Mouse (Mus musculus) liver, adult (tissue): Measurements from ENCODE around the gene Neurl4.

ENCODE experiments used
- GATA4 ChIP-seq: IDR thresholded peaks from 2 replicates; pipeline ENCODE4 v1.6.1; 2014; ENCODE audit warnings: mild to moderate bottlenecking, low read length; ENCODE audit not compliant: insufficient replicate concordance

Neurl4 gene

DNA sequence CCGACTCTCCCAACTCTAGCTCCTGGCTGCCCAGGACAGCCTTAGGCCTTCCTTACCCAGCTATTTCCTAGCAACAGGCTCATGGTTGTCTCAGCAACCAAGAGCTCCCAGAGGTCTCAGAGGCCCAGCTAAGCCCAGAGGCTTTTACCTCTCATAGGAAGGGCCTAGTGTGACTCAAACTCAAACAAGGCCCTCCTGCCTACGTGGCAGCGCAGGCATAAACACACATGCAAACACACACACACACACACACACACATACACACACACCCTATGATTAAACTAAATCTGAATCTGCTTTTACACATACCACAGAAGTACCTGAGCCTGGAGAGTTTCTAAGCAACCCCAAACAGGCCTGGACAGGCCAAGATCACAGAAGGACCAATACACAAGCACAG lies 22.5 kb upstream of the Neurl4 start:
- no peak for TF ChIP-seq GATA4

DNA sequence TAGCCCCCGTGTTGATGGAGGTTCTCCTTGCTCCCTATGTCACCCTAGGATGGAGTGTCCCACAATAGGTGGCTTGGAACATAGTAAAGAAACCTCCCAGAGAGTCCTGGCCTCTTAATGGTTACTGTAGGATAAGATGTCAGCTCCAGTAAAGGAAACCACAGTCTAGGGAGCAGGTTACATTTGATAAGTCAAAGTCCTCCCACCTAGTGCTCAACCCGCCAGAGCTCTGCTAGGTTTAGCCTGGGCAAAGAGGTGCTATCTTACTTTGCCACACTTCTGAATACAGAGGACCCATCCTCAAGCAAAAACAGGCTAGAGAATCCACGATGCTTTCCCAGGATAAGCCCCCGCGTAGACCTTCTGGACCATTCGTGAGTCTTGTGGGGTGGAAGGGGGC lies 21.9 kb upstream of the Neurl4 start:
- no peak for TF ChIP-seq GATA4

DNA sequence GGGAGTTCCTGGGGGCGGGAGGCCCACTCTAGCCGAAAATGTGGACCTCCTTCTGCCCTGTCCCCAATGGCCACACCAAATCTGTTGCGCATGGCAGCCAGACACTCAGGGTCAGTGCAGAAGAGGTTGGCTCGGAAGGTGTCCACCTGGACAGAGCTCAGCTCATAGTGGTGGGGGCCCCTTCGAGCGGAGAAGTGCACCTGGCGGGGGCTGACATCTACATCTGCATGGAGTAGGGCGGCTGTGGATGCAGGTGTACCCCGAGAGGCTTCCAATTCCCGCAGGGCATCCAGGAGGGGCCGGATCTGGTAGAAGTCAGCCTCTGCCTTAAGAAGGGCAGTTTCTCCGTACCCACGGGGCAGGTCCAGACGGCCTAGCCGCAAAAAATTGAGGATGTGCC lies 21.2 kb upstream of the Neurl4 start:
- no peak for TF ChIP-seq GATA4

DNA sequence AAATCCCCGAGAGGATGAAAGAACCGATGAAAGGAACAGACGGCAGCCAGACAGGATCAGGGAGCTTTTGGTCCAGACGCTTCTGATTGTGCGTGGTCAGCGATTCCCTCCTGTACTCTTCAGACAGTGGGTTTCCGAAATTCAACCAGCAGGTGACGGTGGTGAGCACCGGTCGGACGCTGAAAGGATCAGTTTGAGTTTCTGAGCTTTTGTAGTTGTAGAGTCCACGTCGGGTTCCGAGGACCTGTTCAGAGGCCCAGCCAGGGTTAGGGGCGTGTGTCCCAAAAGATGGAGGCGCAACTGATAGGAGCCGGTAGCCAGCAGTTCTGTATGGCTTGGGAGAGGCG lies 20.4 kb upstream of the Neurl4 start:
- TF ChIP-seq GATA4 = no peak

DNA sequence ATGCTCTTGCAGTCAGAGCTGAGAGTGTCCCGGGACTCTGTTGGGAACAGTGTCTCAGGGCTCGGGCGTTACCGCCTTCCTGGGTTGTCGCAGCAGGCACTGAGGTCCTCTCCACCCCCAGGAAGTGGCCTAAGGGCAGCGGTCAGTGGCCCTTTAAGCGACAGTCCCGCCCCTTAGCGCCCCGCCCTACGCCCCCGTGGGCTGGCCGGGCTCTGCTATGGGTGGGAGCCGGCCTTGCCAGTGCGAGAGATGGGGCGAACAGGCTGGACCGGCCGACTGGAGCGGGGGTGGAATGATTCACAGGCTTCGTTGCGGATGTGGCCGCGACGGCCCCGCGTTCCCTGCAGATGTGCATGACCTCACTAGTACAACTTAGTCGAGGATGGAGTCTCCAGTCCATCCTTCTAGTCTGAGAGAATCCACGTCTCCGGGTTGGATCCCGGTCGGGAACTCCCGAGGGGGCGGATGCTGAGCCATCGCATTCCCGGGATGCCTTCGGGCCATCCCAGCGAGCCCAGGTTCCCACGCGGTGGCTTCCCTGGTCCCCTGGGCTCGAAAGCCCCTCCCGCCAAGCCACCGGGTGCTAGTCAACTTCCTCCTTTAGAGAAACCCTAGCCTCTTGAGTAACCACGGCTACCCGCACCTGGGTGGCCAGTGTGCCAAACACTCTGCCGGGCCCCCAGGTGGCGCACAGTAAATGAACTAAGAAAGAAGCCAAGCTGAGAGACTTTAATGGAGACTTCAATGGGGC lies 19.8 kb upstream of the Neurl4 start, which contains the start of gene Kctd11:
Gene Kctd11 (minus strand): TSS at position 554 of the 751 bp plus-strand sequence.
- peak; percentile 39; the same call in 1 of the 2 replicates for TF ChIP-seq GATA4

DNA sequence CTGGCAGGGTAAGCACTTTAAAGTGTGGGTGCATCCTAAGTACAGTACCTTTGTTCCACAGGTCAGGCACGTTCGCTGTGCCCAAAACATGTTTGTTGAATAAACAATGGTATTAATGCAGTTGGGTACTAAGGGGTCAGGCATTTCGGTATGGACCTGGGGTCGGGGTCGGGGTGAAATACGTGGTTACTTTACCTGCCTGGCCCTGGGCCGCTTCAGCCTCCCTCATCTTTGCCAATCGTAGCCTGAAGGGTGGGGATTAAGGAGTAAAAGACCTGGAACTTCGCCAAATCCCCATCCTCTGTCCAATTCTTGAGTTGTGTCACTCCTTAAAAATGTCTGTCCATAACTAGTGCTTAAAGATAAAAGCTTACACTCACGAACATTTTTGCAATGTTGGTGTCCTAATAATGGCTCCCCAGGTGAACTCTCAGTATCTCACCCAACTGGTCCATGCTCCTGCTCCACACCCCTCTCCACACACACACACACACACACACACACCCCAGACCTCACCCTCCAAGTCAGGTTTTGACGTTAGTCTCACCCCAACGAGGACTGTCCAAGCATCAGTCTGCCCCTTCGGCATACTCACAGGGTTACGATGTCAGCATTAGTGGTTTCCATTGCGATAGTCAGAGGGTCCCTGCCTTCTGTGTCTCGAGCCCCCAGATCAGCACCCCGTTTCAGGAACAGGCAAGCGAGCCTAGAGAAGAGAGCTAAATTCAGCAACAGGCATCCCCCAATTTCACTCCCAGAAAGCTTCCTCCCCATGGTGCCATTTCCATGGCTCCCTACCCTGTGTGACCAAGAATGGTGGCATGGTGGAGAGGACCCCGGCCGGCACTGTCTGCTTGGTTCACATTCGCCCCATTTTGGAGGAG lies 18.8 kb upstream of the Neurl4 start:
- no peak for TF ChIP-seq GATA4

DNA sequence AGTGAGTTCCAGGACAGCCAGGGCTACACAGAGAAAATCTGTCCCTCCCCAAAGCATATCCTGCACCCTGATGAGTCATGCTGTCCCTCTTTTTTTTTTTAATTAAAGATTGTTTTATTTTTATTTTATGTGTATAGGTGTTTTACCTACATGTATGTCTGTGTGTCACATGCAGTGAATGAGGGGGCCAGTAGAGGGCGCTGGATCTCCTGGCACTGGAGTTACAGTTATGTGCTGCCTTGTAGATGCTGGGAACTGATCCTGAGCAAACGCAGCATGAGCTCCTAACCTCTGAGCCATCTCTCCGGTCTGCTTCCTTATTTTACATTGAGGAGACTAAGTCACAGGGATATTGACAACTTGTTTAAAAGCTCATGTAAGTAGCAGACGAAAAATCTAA lies 17.8 kb upstream of the Neurl4 start:
- TF ChIP-seq GATA4 = no peak

DNA sequence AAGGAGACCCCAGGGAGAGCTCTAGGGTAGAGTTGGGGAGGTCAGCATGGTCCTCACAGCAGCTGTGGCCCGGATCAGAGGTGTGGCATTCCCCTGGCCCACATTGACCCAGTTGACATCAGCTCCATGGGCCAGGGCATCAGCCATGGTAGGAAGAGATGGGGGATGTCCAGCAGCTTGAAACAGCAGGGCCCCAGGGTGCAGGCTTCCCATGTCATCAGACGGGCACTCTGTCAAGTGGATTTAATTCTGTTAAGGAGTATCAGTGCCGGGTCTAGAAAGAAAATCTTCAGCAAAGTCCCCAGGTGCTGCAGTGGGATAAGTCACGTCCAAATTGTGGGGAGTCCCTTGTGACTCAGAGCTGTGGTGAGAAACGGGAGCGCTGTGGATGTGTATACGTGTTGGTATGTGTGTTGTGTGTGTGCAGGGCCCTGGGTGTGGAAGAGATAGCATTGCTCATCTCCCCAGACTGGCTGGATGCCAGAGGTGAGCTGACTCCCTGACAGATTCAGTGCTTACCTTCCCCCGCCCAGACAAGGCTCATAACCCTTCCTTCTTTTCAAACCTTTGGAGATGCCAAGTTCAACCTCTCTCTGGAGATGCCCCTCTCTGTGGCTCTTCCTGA lies 17.2 kb upstream of the Neurl4 start:
- TF ChIP-seq GATA4 = no peak

DNA sequence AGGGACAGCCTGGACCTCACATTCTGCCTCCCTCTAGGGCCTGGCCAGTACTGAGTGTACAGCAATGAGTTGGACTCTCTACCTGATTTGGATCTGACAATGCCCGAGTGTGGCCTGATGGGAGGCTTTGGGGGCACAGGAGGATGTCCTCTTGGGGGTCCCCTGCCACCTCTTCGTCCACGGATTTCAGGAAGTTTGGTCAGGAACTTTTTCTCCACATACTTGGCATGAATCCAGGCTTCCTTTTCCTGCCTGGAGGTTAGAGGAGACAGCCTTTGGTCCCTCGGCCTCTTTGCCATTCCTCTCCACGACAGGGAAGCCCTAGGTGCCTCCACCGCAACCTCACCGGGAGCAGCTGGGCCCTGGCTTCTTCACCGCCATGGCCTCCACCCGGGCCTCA lies 16.6 kb upstream of the Neurl4 start:
- TF ChIP-seq GATA4 = no peak

DNA sequence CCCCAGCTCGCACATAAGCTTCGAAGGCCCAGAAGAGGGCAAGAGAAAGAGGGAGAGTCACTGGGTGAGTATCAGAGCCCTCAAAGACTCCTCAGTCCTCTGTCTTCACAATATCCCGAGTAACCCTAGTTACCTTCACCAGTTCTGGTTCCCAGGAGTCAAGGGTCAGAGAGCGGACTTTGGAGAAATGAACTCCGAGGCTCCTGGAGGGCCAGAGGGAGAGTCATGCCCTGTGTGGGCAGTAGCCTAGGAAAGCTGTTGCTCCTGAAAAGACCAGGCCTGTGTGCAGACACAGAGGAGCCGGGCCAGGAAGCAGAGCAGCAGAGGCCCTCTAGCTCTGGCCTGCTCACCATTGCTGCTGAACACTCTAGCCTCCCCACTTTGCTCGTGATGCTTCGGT lies 16.2 kb upstream of the Neurl4 start:
- TF ChIP-seq GATA4 = no peak

DNA sequence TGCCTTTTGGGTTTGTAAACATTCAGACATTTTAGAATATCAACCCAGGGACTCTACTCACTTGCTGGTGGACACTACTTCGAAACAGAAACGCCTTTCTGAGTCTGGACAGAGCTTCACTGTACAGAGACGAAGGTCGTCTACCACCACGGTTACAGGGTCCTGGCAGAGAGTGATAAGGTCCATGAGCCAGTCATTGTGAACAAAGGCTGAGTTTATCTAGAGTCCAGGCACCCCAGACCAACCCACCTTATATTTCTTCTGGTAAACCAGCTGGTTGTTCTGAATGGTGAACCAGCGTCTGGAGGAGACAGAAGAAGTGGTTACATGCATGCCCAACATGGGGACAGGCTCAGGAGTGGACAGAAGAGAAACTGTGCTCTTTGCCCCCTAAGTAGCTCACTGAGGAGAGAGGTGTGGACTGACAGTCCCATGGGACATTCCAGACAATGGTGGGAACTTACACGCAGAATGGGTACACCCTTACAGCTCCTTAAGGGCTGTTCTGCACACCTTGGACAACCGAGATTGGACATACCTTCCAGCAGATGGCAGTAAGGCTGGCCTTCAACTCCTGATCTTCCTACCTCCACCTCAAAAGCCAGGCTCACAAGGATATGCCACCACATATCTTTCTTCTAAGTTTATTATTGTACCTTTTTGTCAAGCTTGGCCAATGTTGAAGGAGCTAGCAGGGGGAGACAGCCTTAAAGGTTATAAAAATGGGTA lies 13.8 kb upstream of the Neurl4 start:
- TF ChIP-seq GATA4 = no peak

DNA sequence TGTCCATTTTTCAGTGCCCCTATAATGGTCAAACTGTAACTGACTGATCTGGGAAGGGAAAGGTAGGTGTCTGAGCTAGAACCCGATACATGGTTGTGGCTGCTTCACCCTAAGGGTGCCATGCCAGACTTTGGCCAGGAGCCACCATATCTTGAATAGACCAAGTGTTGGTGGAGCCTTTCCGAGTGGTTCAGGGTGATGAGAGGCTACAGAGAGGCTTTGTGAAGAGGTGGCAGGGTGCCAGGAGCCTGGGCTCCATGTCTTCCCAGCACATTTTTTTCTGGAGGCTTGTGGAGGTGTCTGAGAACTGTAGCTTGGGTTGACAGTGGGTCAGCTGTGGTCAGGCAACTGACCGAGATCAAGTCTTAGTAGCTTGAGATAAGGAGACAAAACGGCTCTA lies 9.4 kb upstream of the Neurl4 start:
- TF ChIP-seq GATA4 = no peak

DNA sequence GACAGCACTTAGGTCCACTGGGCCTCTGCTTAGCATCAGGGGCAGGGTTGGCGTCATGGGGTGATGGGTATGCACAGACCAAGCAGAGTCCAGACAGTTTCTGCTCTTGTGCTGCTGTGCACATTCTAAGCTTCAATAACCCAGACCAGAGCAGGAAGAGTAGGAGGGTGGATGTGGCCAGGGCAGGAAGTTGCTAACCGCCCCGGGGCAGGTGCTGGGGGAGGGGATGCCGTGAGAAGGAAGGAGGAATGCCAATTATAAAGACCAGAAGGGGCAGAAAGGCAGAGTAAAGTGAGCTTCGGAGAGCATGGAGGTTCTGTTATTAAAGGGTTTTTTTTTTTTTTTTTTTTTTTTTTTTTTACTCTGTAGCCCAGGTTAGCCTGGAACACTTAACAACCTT lies 6.2 kb upstream of the Neurl4 start:
- no peak for TF ChIP-seq GATA4

DNA sequence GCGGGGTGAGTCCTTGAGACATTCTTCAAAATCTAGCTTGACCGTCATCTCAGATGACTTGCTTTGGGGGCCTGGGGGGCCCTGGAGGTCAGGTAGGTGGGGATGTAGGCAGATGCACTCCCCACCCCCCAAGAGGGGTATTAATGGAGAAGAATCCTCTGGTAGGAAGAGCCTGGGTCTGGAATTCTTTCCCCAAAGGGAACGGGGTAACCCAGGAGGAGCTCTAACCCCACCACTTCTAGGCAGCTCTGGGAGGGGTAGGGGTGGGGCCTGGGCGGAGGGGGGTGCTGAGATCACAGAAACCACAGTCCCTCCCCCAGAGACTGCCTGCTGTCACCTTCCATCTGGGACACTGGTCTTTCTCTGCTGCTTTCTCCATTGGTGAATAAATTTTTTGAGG lies 5.6 kb upstream of the Neurl4 start, which contains the start of gene Acap1:
Gene Acap1 (minus strand): TSS at position 249 of the 400 bp plus-strand sequence.
- TF ChIP-seq GATA4 = no peak

DNA sequence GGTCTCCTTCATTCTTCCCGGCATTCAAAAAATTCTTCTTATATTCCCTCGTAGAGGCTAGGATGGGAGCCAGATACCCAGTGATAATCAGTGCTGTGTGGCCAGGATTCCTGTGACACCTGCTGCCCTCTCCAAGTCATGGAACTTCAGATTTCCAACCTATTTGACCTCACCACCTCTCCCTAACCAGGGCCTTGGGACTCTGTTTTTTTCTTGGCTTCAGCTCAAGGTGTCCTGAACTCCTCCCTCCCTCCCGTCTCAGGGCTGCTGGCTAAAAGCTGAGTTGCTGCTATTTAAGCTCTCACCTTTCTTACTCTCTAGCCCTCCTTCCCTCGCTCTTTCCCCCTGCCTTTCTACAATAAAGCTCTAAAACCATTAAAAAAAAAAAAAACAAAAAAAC lies 1.0 kb upstream of the Neurl4 start:
- TF ChIP-seq GATA4 = no peak

DNA sequence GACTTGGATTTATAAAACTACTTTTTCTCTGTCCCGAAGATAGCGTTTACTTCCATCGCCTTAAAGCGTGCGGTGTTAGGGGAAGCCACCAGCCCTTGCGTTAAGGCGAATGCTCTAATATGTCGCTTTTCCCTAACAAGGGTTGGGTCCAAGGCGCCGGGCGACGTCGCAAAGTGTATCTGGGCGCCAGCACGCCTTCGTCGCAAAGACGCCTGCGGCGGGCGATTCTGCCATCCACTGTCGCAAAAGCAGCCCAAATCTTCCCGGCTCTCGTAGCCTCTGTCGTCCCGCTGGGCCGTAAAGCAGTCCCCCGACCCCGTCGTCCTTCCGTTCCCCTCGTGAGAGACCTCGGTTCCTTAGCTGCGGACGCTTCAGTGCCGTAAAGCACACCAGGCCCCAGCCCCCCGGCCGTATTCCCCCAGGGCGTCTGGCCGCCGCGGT lies 554 bp downstream of the Neurl4 start:
- TF ChIP-seq GATA4 = peak; percentile 75; the same call in 1 of the 2 replicates

DNA sequence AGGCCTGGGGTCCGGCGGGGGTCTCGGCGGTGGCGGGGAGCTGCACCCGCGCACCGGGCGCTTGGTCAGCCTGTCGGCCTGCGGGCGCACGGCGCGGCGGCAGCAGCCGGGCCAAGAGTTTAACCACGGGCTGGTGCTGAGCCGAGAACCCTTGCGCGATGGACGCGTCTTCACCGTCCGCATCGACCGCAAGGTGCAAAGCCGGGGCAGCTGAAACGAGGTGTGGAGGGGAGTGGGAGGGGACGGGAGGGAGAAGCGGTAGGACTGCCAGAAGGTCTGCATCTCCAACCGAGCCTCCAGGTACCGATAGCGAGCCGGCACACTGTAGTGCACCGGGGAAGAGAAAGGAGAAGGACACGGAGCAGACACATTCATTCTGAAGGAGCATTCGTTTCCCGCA lies 1.1 kb downstream of the Neurl4 start:
- TF ChIP-seq GATA4 = no peak
